Mouse (Mus musculus) forebrain, embryonic 11.5 days (tissue): ENCODE results near the gene Rcc2. TPM values are rescaled to one million over a fixed set of nuclear protein-coding genes. Genes with fewer than 3 reads are reported as not detected.

ENCODE experiments used
- ATAC-seq: fragments of 200-750 bp; cut with Nextera tagmentation; replicated peaks from 2 replicates; pipeline ENCODE4 v1.8.0; 2017; ENCODE audit warnings: moderate TSS enrichment; ENCODE audit not compliant: low FRiP score
- DNase-seq: peaks from one replicate; pipeline ENCODE4 v3.0.0-alpha.2; 2017; ENCODE audit warnings: low spot score
- H3K27ac ChIP-seq: fragments of 300-500 bp; sonication (generic); 2 replicates; pipeline ENCODE4 v1.5.1; 2014; ENCODE audit warnings: low read depth, low read length
- H3K27me3 ChIP-seq: fragments of 300-500 bp; sonication (generic); 2 replicates; pipeline ENCODE4 v1.6.1; 2014; ENCODE audit warnings: mild to moderate bottlenecking, low read length, mixed read lengths; ENCODE audit not compliant: control insufficient read depth, insufficient read depth
- H3K36me3 ChIP-seq: fragments of 300-500 bp; sonication (generic); 2 replicates; pipeline ENCODE4 v1.6.1; 2014; ENCODE audit warnings: mild to moderate bottlenecking, low read length, moderate library complexity, mixed read lengths; ENCODE audit not compliant: control insufficient read depth, insufficient read depth
- H3K4me1 ChIP-seq: fragments of 300-500 bp; sonication (generic); replicated peaks from 2 replicates; pipeline ENCODE4 v1.6.1; 2014; ENCODE audit warnings: low read length, mixed read lengths; ENCODE audit not compliant: control insufficient read depth, insufficient read depth
- H3K4me2 ChIP-seq: fragments of 300-500 bp; sonication (generic); 2 replicates; pipeline ENCODE4 v1.6.1; 2014; ENCODE audit warnings: low read depth, mild to moderate bottlenecking, low read length, moderate library complexity, mixed read lengths; ENCODE audit not compliant: severe bottlenecking
- H3K4me3 ChIP-seq: fragments of 300-500 bp; sonication (generic); 2 replicates; pipeline ENCODE4 v1.5.1; 2014; ENCODE audit warnings: low read depth, low read length
- H3K9ac ChIP-seq: fragments of 300-500 bp; sonication (generic); 2 replicates; pipeline ENCODE4 v1.6.1; 2014; ENCODE audit warnings: low read length
- H3K9me3 ChIP-seq: fragments of 300-500 bp; sonication (generic); 2 replicates; pipeline ENCODE4 v1.6.1; 2016; ENCODE audit warnings: low read length, mixed read lengths; ENCODE audit not compliant: control insufficient read depth
- WGBS: fragments of 180-500 bp; shearing (Covaris S2); extraction: QIAGEN DNeasy Blood & Tissue Kit; methylation state at CpG from one replicate; pipeline ENCODE4 v1.1.7; 2014; 5-methylcytosine and 5-hydroxymethylcytosine counted together
- polyA plus RNA-seq: library from polyadenylated mRNA; unstranded; fragments of >200 nt; fragmentation: Nextera tagmentation; extraction: Ambion mirVana; gene quantifications from 2 replicates; pipeline ENCODE4 v1.2.1, GENCODE M21; 2014

Gene Rcc2
- polyA plus RNA-seq, 1 experiment from 2014 or later = 91.6 TPM

GRCm38 (mm10) chr4:140710781-140711180 lies 10.4 kb downstream of the Rcc2 start:
- Histone ChIP-seq H3K4me1 (peaks cover 8% of the 10 kb centered on the region), H3K9me3 (no peaks in the 10 kb centered on the region), H3K36me3 (peaks cover 53% of the 10 kb centered on the region), H3K27ac (no peak overlapping the region), H3K4me3 (no peak overlapping the region), H3K9ac (no peak overlapping the region), H3K27me3 (no peaks in the 10 kb centered on the region), H3K4me2 (no peak overlapping the region)
- 82% methylated on average over 10 of the region's 10 CpGs for WGBS
- ATAC-seq (no peak), DNase-seq (no peak)

- DNase-seq (no peak), ATAC-seq (no peak)
- no peak overlapping the region for H3K9ac ChIP-seq
- no peak overlapping the region for H3K27ac ChIP-seq
- H3K36me3 ChIP-seq = peaks cover 57% of the 10 kb centered on the region
- WGBS = 94% methylated on average over 5 of the region's 5 CpGs
- no peaks in the 10 kb centered on the region for H3K9me3 ChIP-seq
- no peak overlapping the region for H3K4me2 ChIP-seq
- H3K27me3 ChIP-seq = no peaks in the 10 kb centered on the region
- peaks cover 8% of the 10 kb centered on the region for H3K4me1 ChIP-seq
- H3K4me3 ChIP-seq = no peak overlapping the region
Observed at GRCm38 (mm10) chr4:140711360-140711759, 11.0 kb downstream of the Rcc2 start.

GRCm38 (mm10) chr4:140713480-140714365 lies 13.4 kb downstream of the Rcc2 start:
- Histone ChIP-seq H3K4me2 (no peak overlapping the region), H3K9me3 (no peaks in the 10 kb centered on the region), H3K27me3 (no peaks in the 10 kb centered on the region), H3K9ac (no peak overlapping the region), H3K36me3 (peaks cover 71% of the 10 kb centered on the region), H3K4me3 (no peak overlapping the region), H3K4me1 (peaks cover 8% of the 10 kb centered on the region; the same call in 1 of the 2 replicates), H3K27ac (0 out of 2 replicates have a peak overlapping the region, but pooled peaks have one; percentile 31)
- peak; percentile 71 for ATAC-seq
- DNase-seq = peak; percentile 91
- WGBS = 56% methylated on average over 29 of the region's 29 CpGs

- 89% methylated on average over 5 of the region's 5 CpGs for WGBS
- no peak for DNase-seq
Observed at GRCm38 (mm10) chr4:140714586-140714985, 14.2 kb downstream of the Rcc2 start.

GRCm38 (mm10) chr4:140716994-140717393 lies 16.7 kb downstream of the Rcc2 start:
- WGBS = 95% methylated on average over 11 of the region's 11 CpGs
- H3K9me3 ChIP-seq = no peaks in the 10 kb centered on the region
- ATAC-seq (no peak), DNase-seq (no peak)
- no peak overlapping the region for H3K4me2 ChIP-seq
- H3K4me3 ChIP-seq = no peak overlapping the region
- H3K27ac ChIP-seq = no peak overlapping the region
- H3K36me3 ChIP-seq = peaks cover 69% of the 10 kb centered on the region
- H3K27me3 ChIP-seq = no peaks in the 10 kb centered on the region
- peaks cover 8% of the 10 kb centered on the region; the same call in 1 of the 2 replicates for H3K4me1 ChIP-seq
- no peak overlapping the region for H3K9ac ChIP-seq

More at GRCm38 (mm10) chr4:140714586-140714985, 14.2 kb downstream of the Rcc2 start:
- no peak overlapping the region for H3K4me2 ChIP-seq
- no peaks in the 10 kb centered on the region for H3K9me3 ChIP-seq
- ATAC-seq = no peak
- peaks cover 66% of the 10 kb centered on the region for H3K36me3 ChIP-seq
- no peak overlapping the region for H3K4me3 ChIP-seq
- peaks cover 8% of the 10 kb centered on the region; the same call in 1 of the 2 replicates for H3K4me1 ChIP-seq
- no peak overlapping the region for H3K27ac ChIP-seq
- H3K9ac ChIP-seq = no peak overlapping the region
- H3K27me3 ChIP-seq = no peaks in the 10 kb centered on the region

- H3K4me3 ChIP-seq = no peak overlapping the region
- no peak overlapping the region for H3K27ac ChIP-seq
- ATAC-seq = no peak
- H3K9me3 ChIP-seq = no peaks in the 10 kb centered on the region
- no peak for DNase-seq
- 95% methylated on average over 9 of the region's 9 CpGs for WGBS
- H3K9ac ChIP-seq = no peak overlapping the region
- H3K36me3 ChIP-seq = peaks cover 60% of the 10 kb centered on the region
- peaks cover 4% of the 10 kb centered on the region; the same call in 1 of the 2 replicates for H3K4me1 ChIP-seq
- H3K27me3 ChIP-seq = no peaks in the 10 kb centered on the region
- H3K4me2 ChIP-seq = no peak overlapping the region
Observed at GRCm38 (mm10) chr4:140718436-140718835, 18.1 kb downstream of the Rcc2 start.

GRCm38 (mm10) chr4:140720091-140720490 lies 19.8 kb downstream of the Rcc2 start:
- Histone ChIP-seq H3K9me3 (no peaks in the 10 kb centered on the region), H3K36me3 (peaks cover 50% of the 10 kb centered on the region)
- no peak for ATAC-seq

GRCm38 (mm10) chr4:140721968-140722490 lies 21.7 kb downstream of the Rcc2 start:
- ATAC-seq (no peak), DNase-seq (no peak)
- no peaks in the 10 kb centered on the region for H3K27me3 ChIP-seq
- H3K4me1 ChIP-seq = no peaks in the 10 kb centered on the region
- no peaks in the 10 kb centered on the region for H3K9me3 ChIP-seq
- H3K4me2 ChIP-seq = no peak overlapping the region
- H3K4me3 ChIP-seq = no peak overlapping the region
- H3K36me3 ChIP-seq = peaks cover 33% of the 10 kb centered on the region
- 88% methylated on average over 20 of the region's 20 CpGs for WGBS
- no peak overlapping the region for H3K27ac ChIP-seq
- no peak overlapping the region for H3K9ac ChIP-seq

More at GRCm38 (mm10) chr4:140720091-140720490, 19.8 kb downstream of the Rcc2 start:
- WGBS = 90% methylated on average over 5 of the region's 5 CpGs
- Histone ChIP-seq H3K4me2 (no peak overlapping the region), H3K4me1 (no peaks in the 10 kb centered on the region), H3K9ac (no peak overlapping the region), H3K4me3 (no peak overlapping the region), H3K27me3 (no peaks in the 10 kb centered on the region), H3K27ac (no peak overlapping the region)
- no peak for DNase-seq
